In genomic region chr7:101998194-101998927, GRCm38 (mm10) we compare ENCODE assay signal across 8 mouse cellular contexts. TPM values are rescaled to one million over a fixed set of nuclear protein-coding genes. Genes with fewer than 3 reads are reported as not detected.
DNase-seq lines count a peak whose midpoint lies in the region; ATAC-seq lines count a peak whose summit lies in the region.

No protein-coding gene starts in this region.

- DNase-seq in adrenal gland, adult 18-20 months (ENCODE audit: low spot score in 2 of 2) = peak; percentile 83 to 87
- DNase-seq in gastrocnemius, postnatal 10 days = peak; percentile 90
- DNase-seq in kidney, adult 11 months = peak; percentile 82
- peak; percentile 80 to 82 for DNase-seq in left cerebral cortex, postnatal 36 days (ENCODE audit: low spot score in 2 of 2)
- DNase-seq in midbrain, embryonic 14.5 days = peak; percentile 82
- DNase-seq in spleen, adult 18-20 months = peak; percentile 59 to 80

- peak; percentile 77 for ATAC-seq in common myeloid progenitor, adult 5-6 weeks (replicated peaks; ENCODE audit: low read depth, poor library complexity, severe bottlenecking)
- no peak for ATAC-seq in midbrain, embryonic 14.5 days (ENCODE audit: low FRiP score, low TSS enrichment)
- no peak for ATAC-seq in activated CD4-positive, CD25-positive, alpha-beta regulatory T cell, adult 4 months

- intact Hi-C loops in left cerebral cortex, postnatal 36 days (cut with DNase I) = loop anchor here (5.0 kb wide), 1 partner anchor 79 kb away; no protein-coding TSS in a partner anchor

- H3K4me2 ChIP-seq in midbrain, embryonic 14.5 days (ENCODE audit: low read length) = no peak overlapping the region

- H3K9ac ChIP-seq in midbrain, embryonic 14.5 days (replicated peaks; ENCODE audit: low read length) = no peak overlapping the region

- no peaks in the 10 kb centered on the region for H3K27me3 ChIP-seq in midbrain, embryonic 14.5 days (ENCODE audit: control insufficient read depth, insufficient read depth, low read length)

- no peaks in the 10 kb centered on the region for H3K9me3 ChIP-seq in midbrain, embryonic 14.5 days (ENCODE audit: control insufficient read depth, low read length)

- no peak overlapping the region for H3K27ac ChIP-seq in midbrain, embryonic 14.5 days (replicated peaks; ENCODE audit: low read depth, low read length)

- peaks cover 100% of the 10 kb centered on the region for H3K36me3 ChIP-seq in midbrain, embryonic 14.5 days (ENCODE audit: control insufficient read depth, insufficient read depth, low read length)

- H3K4me1 ChIP-seq in midbrain, embryonic 14.5 days (ENCODE audit: control insufficient read depth, insufficient read depth, low read length) = no peaks in the 10 kb centered on the region

- no peak overlapping the region for H3K4me3 ChIP-seq in midbrain, embryonic 14.5 days (replicated peaks; ENCODE audit: low read depth, low read length)

- 71% methylated on average over 14 of the region's 14 CpGs for WGBS in midbrain, embryonic 14.5 days

RNA-seq across cellular contexts. Expression of gene Il18bp, which starts 20.1 kb away (rescaled TPM):
- total RNA-seq in adrenal gland, adult 18-20 months (2021) = 10 to 100 TPM in 1 of 2 experiments, 1 to 10 TPM in 1; 8.4 to 12.5 TPM
- 1.9 and 3.5 TPM in 2 replicates for total RNA-seq in common myeloid progenitor, adult 5-6 weeks (2017)
- 1 to 10 TPM; 2.3 to 3.5 TPM for total RNA-seq in gastrocnemius, postnatal 10 days (2021)
- 10 to 100 TPM in 1 of 2 experiments, 1 to 10 TPM in 1; 3.7 to 10.6 TPM for total RNA-seq in left cerebral cortex, postnatal 36 days (2021)
- polyA plus RNA-seq in midbrain, embryonic 14.5 days (2014; fragmentation: Nextera tagmentation; extraction: Ambion mirVana) = 4.0 and 6.0 TPM in 2 replicates
- 1 to 10 TPM; 5.2 to 8.0 TPM for polyA plus RNA-seq in activated CD4-positive, CD25-positive, alpha-beta regulatory T cell, adult 4 months (2017; shearing (Covaris generic))
